Mouse (Mus musculus) embryo, embryonic 11.5 days (tissue): Measurements from ENCODE around the gene Agxt.

Experiments used
- DNase-seq: peaks from one replicate; pipeline ENCODE4 v3.0.0-alpha.2; 2012; ENCODE audit warnings: low read depth, low spot score

The Agxt gene

GRCm38 (mm10) chr1:93135036-93135526 is at the start of gene Agxt:
TSS of gene Agxt (plus strand) at chr1:93135240.
- no peak for DNase-seq

- no peak for DNase-seq
These were observed 42.5 kb upstream of the Agxt start for GRCm38 (mm10) chr1:93092582-93092981.

- DNase-seq = no peak
These were observed 36.1 kb upstream of the Agxt start for GRCm38 (mm10) chr1:93098956-93099355.

- DNase-seq = no peak
These were observed 34.8 kb upstream of the Agxt start for GRCm38 (mm10) chr1:93100243-93100575.

- no peak for DNase-seq
These were observed 34.2 kb upstream of the Agxt start for GRCm38 (mm10) chr1:93100576-93101491.

- peak; percentile 47 for DNase-seq
These were observed 33.4 kb upstream of the Agxt start, which contains the start of gene Kif1a for GRCm38 (mm10) chr1:93101571-93102061. TSS of gene Kif1a (minus strand) at chr1:93101951.

- no peak for DNase-seq
These were observed 32.3 kb upstream of the Agxt start for GRCm38 (mm10) chr1:93102700-93103099.

GRCm38 (mm10) chr1:93114713-93115463 is 20.2 kb upstream of the Agxt start:
- DNase-seq = peak; percentile 84

GRCm38 (mm10) chr1:93115471-93115870 is 19.6 kb upstream of the Agxt start:
- DNase-seq = no peak

- DNase-seq = no peak
These were observed 16.2 kb upstream of the Agxt start for GRCm38 (mm10) chr1:93118816-93119215.

- DNase-seq = no peak
These were observed 11.7 kb upstream of the Agxt start for GRCm38 (mm10) chr1:93123179-93123854.

- no peak for DNase-seq
These were observed 11.0 kb upstream of the Agxt start for GRCm38 (mm10) chr1:93124066-93124465.

- no peak for DNase-seq
These were observed 9.8 kb upstream of the Agxt start for GRCm38 (mm10) chr1:93125256-93125655.

- DNase-seq = no peak
These were observed 6.8 kb upstream of the Agxt start for GRCm38 (mm10) chr1:93128209-93128608.

- peak; percentile 35 for DNase-seq
These were observed 6.2 kb upstream of the Agxt start for GRCm38 (mm10) chr1:93128710-93129349.

GRCm38 (mm10) chr1:93130242-93130983 is 4.6 kb upstream of the Agxt start:
- no peak for DNase-seq

- DNase-seq = no peak
These were observed 2.4 kb upstream of the Agxt start for GRCm38 (mm10) chr1:93132676-93133075.

GRCm38 (mm10) chr1:93138534-93138933 is 3.5 kb downstream of the Agxt start:
- no peak for DNase-seq

- DNase-seq = no peak
These were observed 4.7 kb downstream of the Agxt start for GRCm38 (mm10) chr1:93139713-93140112.

- DNase-seq = no peak
These were observed 7.8 kb downstream of the Agxt start for GRCm38 (mm10) chr1:93142871-93143270.

GRCm38 (mm10) chr1:93144176-93144575 is 9.1 kb downstream of the Agxt start:
- DNase-seq = no peak
